Mouse (Mus musculus) ES-Bruce4 (cell line): ENCODE measurements around the gene Agbl5. TPM values are rescaled to one million over a fixed set of nuclear protein-coding genes. Genes with fewer than 3 reads are reported as not detected.

ENCODE experiments used
- H3K27ac ChIP-seq: 2 replicates; pipeline ENCODE4 v1.5.1; 2012; ENCODE audit warnings: low read length, inconsistent platforms; ENCODE audit not compliant: insufficient read depth
- H3K27me3 ChIP-seq: 2 replicates; pipeline ENCODE4 v1.6.1; 2012; ENCODE audit warnings: mild to moderate bottlenecking, low read length, inconsistent platforms; ENCODE audit not compliant: control insufficient read depth, poor library complexity, insufficient read depth, severe bottlenecking
- H3K36me3 ChIP-seq: 2 replicates; pipeline ENCODE4 v1.6.1; 2012; ENCODE audit warnings: inconsistent platforms, mild to moderate bottlenecking, low read length, moderate library complexity; ENCODE audit not compliant: control insufficient read depth, poor library complexity, insufficient read depth, severe bottlenecking
- H3K4me1 ChIP-seq: one replicate; pipeline ENCODE4 v1.8.1; 2011; ENCODE audit warnings: low read length; ENCODE audit not compliant: control insufficient read depth, insufficient read depth
- H3K4me3 ChIP-seq: 2 replicates; pipeline ENCODE4 v1.5.1; 2011; ENCODE audit warnings: low read depth, mild to moderate bottlenecking, low read length
- H3K9ac ChIP-seq: 2 replicates; pipeline ENCODE4 v1.6.1; 2012; ENCODE audit warnings: low read depth, mild to moderate bottlenecking, inconsistent platforms; ENCODE audit not compliant: poor library complexity, severe bottlenecking
- H3K9me3 ChIP-seq: replicated peaks from 2 replicates; pipeline ENCODE4 v1.6.1; 2012; ENCODE audit warnings: mild to moderate bottlenecking, low read length, inconsistent platforms; ENCODE audit not compliant: control insufficient read depth, poor library complexity, insufficient read depth, severe bottlenecking
- CTCF ChIP-seq: IDR thresholded peaks from one replicate; pipeline ENCODE4 v1.8.1; 2011; ENCODE audit warnings: low read depth, low read length
- EP300 ChIP-seq: IDR thresholded peaks from 2 replicates; pipeline ENCODE4 v1.6.1; 2011; ENCODE audit warnings: low read depth, low read length; ENCODE audit not compliant: insufficient read depth
- POLR2A ChIP-seq: IDR thresholded peaks from one replicate; pipeline ENCODE4 v1.8.1; 2011; ENCODE audit warnings: low read length; ENCODE audit not compliant: insufficient read depth
- polyA plus RNA-seq: library from polyadenylated mRNA; stranded (reverse); fragments of >200 nt; gene quantifications from 2 replicates; pipeline ENCODE4 v1.2.4, GENCODE M21; 2011; ENCODE audit warnings: low read depth; ENCODE audit not compliant: missing spikeins, insufficient read depth, insufficient read length

Agbl5 gene
- polyA plus RNA-seq, 1 experiment: 22.0 TPM

GRCm38 (mm10) chr5:30921256-30922033 lies 33.0 kb downstream of the Agbl5 start, which contains the start of gene Khk:
Khk (plus strand) TSS chr5:30921431.
- Histone ChIP-seq H3K4me3 (peak within 1 kb of the TSS; percentile 80), H3K27ac (no peak within 1 kb of the TSS), H3K4me1 (peaks cover 4% of the 10 kb centered on the region)

GRCm38 (mm10) chr5:30922581-30923041 lies 34.1 kb downstream of the Agbl5 start:
- no peak overlapping the region for H3K4me3 ChIP-seq
- peak overlapping the region; percentile 62; the same call in 1 of the 2 replicates for H3K9ac ChIP-seq
- peaks cover 4% of the 10 kb centered on the region for H3K4me1 ChIP-seq
- H3K27me3 ChIP-seq: no peaks in the 10 kb centered on the region
- no peaks in the 10 kb centered on the region for H3K36me3 ChIP-seq
- no peak for TF ChIP-seq CTCF
- no peak for TF ChIP-seq EP300
- no peak for TF ChIP-seq POLR2A
- no peak overlapping the region for H3K27ac ChIP-seq
- H3K9me3 ChIP-seq: no peaks in the 10 kb centered on the region

More at GRCm38 (mm10) chr5:30921256-30922033, 33.0 kb downstream of the Agbl5 start, which contains the start of gene Khk:
- H3K9me3 ChIP-seq: no peaks in the 10 kb centered on the region
- no peaks in the 10 kb centered on the region for H3K36me3 ChIP-seq
- H3K27me3 ChIP-seq: no peaks in the 10 kb centered on the region
- peak within 1 kb of the TSS; percentile 62 for H3K9ac ChIP-seq
- TF ChIP-seq EP300 (0 out of 2 replicates have a peak, but pooled peaks have one; percentile 5), CTCF (peak; percentile 86), POLR2A (peak; percentile 64)

DNA sequence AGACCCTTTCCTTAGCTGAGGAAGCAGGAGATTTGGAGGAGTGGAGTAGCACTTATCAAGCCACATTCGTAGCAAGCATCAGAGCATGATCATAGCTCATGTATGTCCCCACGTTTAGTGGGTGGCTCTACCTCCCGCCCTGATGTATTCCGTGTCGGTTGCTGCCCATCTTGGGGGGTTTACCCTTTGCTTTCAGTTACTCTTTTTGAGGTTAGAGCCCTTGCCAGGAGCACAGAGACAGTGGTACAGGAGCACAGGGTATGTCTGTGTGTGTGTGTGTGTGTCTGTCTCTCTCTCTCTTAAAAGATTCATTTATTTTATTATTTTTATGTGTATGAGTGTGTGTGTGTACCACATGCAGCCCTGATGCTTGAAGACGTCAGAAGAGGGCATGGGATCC lies 34.6 kb downstream of the Agbl5 start:
- Histone ChIP-seq H3K4me1 (peaks cover 4% of the 10 kb centered on the region), H3K36me3 (no peaks in the 10 kb centered on the region), H3K27ac (no peak overlapping the region), H3K9ac (no peak overlapping the region), H3K9me3 (no peaks in the 10 kb centered on the region), H3K4me3 (no peak overlapping the region), H3K27me3 (no peaks in the 10 kb centered on the region)
- TF ChIP-seq POLR2A (no peak), CTCF (no peak), EP300 (no peak)

DNA sequence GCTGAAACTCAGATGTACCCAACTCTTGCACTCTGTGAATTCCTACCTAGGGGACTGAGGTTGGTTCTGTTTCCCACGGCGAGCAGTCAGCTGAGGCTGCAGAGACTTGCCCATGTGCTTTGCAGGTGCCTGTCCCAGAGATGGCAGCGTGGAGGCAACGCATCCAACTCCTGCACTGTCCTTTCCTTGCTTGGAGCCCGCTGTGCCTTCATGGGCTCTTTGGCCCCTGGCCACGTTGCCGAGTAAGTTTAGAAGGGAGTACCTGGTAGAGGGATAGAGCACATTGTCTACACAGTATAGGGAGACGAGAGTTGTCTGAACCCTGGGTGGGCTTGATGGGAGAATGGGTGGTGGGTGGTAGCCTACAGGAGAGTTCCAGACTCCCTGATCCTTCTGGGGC lies 36.1 kb downstream of the Agbl5 start:
- Histone ChIP-seq H3K27me3 (no peaks in the 10 kb centered on the region), H3K9me3 (no peaks in the 10 kb centered on the region), H3K27ac (no peak overlapping the region), H3K4me1 (peaks cover 4% of the 10 kb centered on the region), H3K9ac (no peak overlapping the region), H3K36me3 (no peaks in the 10 kb centered on the region), H3K4me3 (no peak overlapping the region)
- no peak for TF ChIP-seq CTCF
- TF ChIP-seq POLR2A: no peak
- no peak for TF ChIP-seq EP300

GRCm38 (mm10) chr5:30925217-30925616 lies 36.7 kb downstream of the Agbl5 start:
- TF ChIP-seq CTCF: no peak
- TF ChIP-seq EP300: no peak
- TF ChIP-seq POLR2A: no peak
- Histone ChIP-seq H3K27me3 (no peaks in the 10 kb centered on the region), H3K4me1 (peaks cover 3% of the 10 kb centered on the region), H3K4me3 (no peak overlapping the region), H3K9me3 (no peaks in the 10 kb centered on the region), H3K9ac (no peak overlapping the region), H3K27ac (no peak overlapping the region), H3K36me3 (no peaks in the 10 kb centered on the region)

DNA sequence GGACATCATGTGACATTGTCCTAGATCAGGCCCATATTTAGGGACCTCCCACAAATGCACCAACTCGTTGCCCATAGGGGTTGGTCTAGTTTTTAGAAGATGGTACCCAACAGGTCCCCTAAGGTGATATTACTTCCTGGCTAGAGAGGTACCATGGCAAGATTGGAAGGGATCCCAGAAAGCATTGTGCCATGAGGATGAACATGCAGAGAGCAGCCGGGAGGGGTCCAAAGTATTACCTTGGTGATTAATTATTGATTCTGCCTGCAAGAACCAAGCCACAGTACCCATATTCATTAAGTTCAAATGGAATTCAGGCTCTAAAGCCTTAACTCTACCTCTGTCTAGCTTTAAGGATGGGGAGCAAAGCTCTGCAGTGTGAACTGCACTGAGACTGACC lies 37.6 kb downstream of the Agbl5 start:
- H3K27ac ChIP-seq: no peak overlapping the region
- H3K4me3 ChIP-seq: no peak overlapping the region
- TF ChIP-seq CTCF (no peak), EP300 (no peak), POLR2A (no peak)

More for the DNA sequence above, 37.6 kb downstream of the Agbl5 start:
- Histone ChIP-seq H3K9ac (no peak overlapping the region), H3K4me1 (no peaks in the 10 kb centered on the region), H3K27me3 (no peaks in the 10 kb centered on the region), H3K9me3 (no peaks in the 10 kb centered on the region), H3K36me3 (no peaks in the 10 kb centered on the region)
